Mouse (Mus musculus) bone marrow macrophage, adult 2 months (primary cell): ENCODE results near the gene Rassf4.

ENCODE experiments used
- CTCF ChIP-seq: IDR thresholded peaks from 2 replicates; pipeline ENCODE4 v1.5.1; 2012; ENCODE audit warnings: low read depth, mild to moderate bottlenecking, low read length, moderate library complexity
- POLR2A ChIP-seq: IDR thresholded peaks from 2 replicates; pipeline ENCODE4 v1.6.1; 2012; ENCODE audit warnings: mild to moderate bottlenecking, low read depth, low read length, borderline replicate concordance

DNA sequence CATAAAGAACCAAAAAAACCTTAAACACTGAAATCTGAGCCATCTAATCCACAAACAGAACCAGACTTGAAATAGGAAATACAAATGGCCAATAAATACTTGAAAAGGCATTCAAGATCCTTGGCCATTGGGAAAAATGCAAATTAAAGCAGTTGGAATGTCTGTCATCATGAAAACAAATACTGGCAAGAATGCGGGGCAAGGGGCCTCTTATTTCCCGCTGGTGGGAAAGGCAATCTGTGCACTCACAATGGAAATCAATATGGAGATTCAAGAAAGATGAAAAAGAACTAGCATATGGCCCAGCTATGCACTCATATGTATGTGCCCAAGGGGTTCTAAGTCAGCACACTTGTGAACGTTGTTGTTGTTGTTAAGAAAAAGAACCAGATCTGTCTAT lies 6.9 kb downstream of the Rassf4 start:
- no peak for TF ChIP-seq POLR2A
- no peak for TF ChIP-seq CTCF
